Mouse (Mus musculus): Measurements from ENCODE around the gene Vps37b. TPM values are rescaled to one million over a fixed set of nuclear protein-coding genes. Genes with fewer than 3 reads are reported as not detected.
A peak's percentile ranks its signal among the peaks of the same experiment; 100 is the strongest.

The Vps37b gene
- total RNA-seq, 2 experiments from 2014 or later: 97.2 to 127 TPM

DNA sequence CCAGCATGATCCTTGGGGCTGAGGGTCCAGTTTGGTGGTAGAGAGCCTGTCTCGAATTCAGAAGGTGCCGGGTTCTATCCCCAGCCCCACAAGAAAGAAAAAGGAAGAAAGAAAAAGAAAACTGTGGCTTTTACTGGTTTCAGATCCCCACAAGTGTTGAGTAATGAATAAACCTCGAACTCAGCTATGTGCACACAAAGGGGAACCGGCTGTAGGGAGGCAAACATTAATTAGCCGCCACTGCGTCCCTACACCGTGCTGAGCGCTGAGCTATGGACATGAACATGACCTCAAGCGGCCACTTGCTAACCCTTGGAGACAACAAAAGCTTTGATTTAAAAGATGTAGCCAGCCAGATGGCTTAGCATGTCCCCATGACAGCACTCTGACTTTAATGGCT, 6.9 kb downstream of the Vps37b start:
- DNase-seq (ENCODE audit: low spot score in 2 of 2): no peak

DNA sequence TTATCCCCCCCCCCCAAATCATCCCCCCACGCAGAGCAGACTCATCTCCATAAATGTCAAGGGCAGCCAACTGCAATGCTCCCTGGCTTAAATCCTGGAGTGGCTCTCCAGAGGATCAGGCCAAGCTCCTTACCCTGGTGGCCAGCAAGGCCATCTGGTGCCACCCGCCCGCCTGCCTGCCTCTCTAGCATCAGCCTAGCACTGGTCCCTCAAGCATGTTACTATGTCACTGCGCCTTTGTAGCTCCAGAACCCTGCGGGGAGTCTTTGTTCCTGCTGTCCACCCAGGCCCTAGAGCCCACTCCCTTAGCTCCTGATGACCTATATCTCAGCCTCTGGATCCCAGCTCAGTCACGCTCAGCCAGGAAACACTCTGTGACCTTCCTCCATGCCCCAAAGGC, 7.4 kb downstream of the Vps37b start:
- peak in 1 of 2 experiments; percentile 62 for DNase-seq (ENCODE audit: low spot score in 2 of 2)

DNA sequence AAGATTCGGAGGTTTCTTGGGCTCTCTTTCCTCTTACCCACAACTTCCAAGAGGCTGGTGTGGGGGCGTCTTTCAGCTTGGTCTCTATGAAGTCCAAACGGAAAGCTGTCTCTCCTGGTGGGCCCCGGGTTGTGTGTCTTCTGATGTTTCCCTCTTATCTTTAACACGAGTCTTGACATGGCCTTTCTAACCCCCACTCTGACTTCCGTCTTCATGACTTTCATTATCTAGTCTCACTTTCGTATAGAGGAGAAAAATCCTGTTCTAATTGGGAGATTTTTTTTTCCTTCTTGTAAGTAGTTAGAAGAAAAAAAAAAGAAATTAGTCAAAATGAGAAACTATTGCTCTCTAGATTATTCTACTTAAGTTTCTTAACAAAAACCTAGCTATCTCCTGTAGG, 9.7 kb downstream of the Vps37b start:
- no peak for DNase-seq (ENCODE audit: low spot score in 2 of 2)

DNA sequence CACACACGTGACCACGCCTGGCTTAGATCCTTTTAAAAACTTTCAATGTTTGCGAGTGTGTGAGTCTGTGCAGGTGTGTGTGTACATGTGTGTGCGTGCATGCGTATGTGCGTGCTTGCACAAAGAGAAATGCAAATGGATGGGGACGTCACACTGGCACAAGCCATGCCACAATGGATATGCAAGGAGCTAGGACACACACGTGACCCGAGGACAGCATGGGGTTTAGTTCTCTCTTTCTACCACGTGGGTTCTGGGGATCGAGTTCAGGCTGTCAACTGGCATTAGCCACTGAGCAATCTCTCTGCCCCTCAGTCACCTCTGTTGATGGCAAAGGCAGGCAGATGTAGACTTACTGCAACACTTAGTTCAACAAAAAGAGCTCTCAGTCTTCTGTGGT, 10.4 kb downstream of the Vps37b start:
- DNase-seq (ENCODE audit: low spot score in 2 of 2): peak in 1 of 2 experiments; percentile 4

DNA sequence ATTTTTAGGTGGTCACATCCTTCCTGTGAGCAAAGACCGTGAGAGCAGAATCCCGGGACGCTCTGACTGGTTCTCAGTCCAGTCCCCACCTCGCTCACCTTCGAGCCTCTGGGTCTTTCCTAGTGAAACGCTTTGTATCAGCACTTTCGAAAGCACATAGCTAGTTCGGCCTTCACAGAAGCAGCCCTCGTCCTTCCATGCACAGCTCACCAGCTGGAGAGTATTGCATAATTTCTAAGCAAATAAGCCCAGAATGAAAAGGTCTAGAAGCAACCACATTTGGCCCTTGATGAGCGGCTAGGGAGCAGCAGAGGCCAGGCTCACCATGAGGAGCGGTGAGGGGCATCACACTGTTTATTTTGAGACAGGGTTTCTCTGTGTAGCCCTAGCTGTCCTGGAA, 10.9 kb downstream of the Vps37b start:
- peak in 1 of 2 experiments; percentile 42 for DNase-seq (ENCODE audit: low spot score in 2 of 2)

DNA sequence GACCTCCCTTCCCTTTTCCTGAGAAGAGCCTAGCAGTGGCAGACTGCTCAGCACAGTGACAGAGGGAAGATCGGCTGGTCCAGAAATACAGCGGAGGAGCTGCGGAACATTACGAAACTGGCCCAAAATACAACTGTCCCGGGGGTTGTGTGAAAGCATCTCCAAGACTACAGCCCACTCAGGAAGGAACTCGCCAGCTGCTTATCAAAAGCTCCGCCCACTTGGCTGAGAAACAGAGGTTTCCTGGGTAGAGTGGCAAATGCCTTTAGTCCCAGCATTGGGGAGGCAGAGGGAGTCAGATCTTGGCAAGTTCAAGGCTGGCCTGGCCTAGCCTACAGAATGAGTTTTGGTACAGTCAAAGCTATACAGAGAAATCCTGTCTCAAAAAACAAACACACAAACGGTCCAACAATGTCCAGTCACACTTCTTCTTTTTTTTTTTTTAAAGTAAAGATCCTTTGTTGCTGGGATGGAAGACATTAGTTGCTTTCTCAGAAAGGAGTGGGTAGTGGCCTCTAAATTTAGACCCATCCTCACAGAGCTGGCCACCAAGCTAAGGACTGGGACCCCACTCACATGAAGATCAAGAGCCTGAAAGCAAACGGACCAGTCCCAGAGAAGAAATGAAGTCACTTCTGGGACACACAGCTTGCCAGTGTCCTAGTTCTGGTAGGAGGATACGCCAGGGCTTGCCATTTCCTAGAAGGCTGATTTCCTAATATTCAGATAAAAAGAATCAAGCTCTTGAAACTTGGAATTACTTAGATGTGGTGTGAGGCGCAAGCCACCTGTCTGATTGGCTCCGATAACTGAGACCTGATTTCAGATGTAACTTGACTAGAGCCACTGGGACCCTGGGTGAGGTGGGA, 12.5 kb downstream of the Vps37b start:
- peak; percentile 64 to 72 for DNase-seq (ENCODE audit: low spot score in 2 of 2)

DNA sequence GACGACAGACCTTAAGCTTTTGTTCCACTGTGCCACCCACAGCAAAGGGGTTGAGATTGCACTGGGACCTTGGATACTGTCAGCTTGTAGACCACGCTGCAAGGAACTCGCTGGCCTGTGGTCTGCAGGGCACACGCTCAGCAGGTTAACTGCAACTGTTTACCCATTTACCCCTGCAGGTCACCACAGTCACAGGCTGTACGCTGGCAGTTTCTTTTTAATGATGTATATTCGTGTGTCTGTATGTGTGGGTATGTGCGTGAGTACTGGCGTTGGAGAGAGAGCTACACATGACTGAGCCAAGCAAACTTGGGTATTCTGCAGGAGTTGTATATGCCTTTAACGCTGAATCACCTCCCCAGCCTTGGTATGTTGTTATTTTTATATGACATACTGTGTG, 13.4 kb downstream of the Vps37b start:
- DNase-seq (ENCODE audit: low spot score in 2 of 2): no peak

DNA sequence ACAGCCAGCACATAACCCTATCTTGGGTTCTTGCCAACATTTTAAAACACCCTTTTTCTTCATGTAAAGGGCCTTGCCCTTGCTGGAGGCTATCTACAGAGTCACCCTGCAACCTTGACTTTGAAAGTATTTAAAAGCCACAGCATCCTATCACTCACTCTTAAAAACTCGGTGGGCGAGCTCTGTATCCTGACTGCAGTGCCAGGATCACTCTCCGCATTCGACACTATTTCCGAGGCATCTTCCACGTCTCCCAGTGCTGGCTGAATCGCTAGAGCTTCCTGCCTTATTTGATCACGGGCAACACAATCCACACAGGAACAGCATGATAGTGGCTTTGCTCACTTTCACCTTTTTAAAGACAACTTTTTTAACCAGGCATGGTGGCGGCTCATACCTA, 14.1 kb downstream of the Vps37b start:
- no peak for DNase-seq (ENCODE audit: low spot score in 2 of 2)

DNA sequence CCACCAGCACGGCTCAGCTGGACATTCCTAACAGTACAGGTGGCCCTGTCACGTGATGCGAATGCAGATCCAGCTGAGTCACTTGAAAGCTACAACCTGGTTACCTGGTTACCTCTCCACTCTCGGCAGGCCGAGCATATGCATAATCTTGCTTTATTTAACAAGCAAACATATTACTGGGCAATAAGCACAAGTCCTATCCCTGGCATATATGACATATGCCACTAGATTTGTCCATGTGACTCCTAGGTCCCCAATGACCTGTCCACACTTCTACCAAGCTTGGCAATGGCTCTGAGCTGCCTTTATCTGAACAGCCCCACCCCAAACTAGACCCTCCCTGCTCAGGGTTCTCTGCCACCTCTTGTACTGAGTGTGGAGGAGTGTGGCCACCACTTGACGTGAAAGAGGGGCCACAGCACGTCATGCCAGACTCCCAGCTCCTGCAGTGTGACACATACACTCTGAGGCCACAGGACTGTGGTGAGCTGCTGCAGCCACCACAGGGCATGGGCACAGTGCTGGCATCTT, 15.7 kb downstream of the Vps37b start:
- DNase-seq (ENCODE audit: low spot score in 2 of 2): no peak

DNA sequence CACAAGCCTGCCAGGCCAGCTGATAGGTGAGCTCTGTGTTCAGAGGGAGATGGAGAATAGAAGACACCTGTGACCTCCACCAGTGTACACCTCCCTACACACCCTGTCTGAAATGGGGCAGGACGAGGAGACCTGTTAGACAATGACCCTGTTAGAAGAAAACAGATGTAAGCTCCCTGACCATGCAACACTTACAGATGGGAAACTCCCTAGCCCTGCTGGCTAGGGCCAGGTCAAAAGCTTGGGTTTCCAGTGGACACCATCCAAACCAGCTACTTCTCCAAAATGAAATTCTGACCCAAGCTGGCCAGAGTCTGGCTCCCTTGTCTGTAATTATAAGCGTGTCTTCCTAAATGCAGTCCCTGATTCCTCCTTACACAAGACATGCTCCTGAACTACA, 16.3 kb downstream of the Vps37b start:
- DNase-seq (ENCODE audit: low spot score in 2 of 2): no peak

DNA sequence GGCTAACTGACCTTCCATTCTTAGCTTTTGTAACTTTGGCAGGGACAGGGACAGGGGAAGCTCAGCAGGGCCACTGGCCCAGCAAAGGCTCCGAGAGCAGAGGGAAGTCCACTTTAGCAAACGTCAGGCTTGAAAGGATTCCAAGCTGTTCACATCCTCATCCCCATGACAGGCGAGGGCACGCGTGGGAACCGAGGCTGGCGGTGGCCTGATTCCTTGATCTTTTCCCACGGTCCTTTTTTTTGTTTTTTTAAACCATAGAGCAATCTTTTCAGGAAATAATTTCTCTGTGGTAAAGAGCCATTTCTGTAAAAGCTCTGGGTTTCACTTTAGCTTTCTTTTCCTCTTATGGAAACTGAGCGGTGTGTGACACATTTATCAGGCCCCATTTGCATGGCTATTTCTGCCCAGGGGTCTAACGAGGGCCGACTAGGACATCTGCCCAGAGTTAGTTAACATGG, 17.2 kb downstream of the Vps37b start:
- no peak for DNase-seq (ENCODE audit: low spot score in 2 of 2)

DNA sequence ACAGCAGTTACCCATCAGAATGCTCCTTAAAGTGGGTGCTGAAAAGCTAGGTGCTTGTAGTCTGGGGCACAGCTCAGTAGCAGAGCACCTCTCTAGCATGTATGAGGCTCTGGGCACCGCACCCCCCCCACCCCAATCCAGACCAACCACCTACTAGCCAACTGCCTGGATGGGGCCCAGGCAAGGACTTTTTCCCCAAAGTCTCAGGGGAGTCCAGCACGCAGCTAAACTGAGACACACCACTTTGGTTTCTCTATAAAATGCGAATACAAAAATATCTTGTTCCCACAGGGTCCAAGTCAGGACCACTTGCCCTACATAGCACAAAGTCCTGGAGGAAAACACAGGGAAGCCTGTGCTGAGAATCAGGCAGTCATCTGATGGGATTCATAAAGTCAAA, 17.9 kb downstream of the Vps37b start:
- no peak for DNase-seq (ENCODE audit: low spot score in 2 of 2)

DNA sequence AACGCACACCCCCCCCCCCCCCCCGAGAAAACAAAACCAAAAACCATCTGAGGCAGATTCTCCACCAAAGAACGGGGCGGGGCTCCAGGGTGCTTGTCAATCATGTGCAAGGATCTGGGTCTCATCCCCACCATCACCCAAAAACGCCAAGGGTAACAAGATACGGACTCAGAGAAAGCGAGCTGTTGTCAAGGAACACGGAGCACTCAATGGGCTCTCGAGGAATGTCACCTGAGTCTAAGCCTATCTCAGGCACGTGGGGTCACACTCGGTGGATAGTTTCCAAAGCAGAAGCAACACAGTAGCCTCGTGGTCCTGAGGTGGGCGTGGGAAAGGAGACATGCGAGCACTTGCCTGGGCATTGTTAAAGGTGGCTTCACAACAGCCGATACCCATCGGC, 18.3 kb downstream of the Vps37b start:
- no peak for DNase-seq (ENCODE audit: low spot score in 2 of 2)

DNA sequence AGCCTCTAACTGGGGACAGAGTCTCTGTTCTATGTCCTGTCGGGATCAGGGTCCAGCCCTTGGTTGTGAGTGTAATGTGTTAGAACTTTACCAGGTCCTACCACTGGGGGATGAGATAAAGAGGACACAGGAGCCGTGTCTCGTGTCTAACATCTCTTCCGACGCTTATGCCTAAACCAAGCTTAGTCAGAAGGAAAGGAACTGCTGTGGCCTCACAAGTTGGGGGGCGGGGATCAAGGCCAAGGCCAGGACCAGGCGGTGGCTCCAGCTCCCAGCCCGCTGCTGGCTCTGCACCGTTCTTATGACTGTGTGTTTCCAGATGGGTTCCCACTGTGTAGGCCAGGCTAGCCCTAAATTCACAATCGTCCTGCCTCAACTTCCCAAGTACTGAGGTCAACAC, 19.2 kb downstream of the Vps37b start:
- no peak for DNase-seq (ENCODE audit: low spot score in 2 of 2)

DNA sequence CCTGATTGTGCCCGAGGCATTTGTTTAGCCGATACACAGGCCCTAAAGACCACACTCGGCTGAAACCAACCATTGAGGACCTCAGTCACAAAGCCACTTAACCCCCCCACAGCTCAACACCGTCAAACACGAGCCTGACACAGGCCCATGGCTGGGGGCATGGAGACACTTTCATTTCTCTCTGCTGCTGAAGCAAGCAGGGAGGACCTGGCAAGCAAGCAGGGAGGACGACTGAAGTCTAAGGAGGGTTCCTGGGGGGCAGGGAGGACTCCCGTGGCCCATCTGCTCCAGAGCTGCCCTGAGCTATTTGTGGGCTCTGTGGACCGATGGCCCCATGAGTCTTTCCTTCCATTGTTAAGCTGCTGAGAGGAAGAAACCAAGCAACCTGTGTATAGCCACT, 20.1 kb downstream of the Vps37b start:
- DNase-seq (ENCODE audit: low spot score in 2 of 2): no peak

DNA sequence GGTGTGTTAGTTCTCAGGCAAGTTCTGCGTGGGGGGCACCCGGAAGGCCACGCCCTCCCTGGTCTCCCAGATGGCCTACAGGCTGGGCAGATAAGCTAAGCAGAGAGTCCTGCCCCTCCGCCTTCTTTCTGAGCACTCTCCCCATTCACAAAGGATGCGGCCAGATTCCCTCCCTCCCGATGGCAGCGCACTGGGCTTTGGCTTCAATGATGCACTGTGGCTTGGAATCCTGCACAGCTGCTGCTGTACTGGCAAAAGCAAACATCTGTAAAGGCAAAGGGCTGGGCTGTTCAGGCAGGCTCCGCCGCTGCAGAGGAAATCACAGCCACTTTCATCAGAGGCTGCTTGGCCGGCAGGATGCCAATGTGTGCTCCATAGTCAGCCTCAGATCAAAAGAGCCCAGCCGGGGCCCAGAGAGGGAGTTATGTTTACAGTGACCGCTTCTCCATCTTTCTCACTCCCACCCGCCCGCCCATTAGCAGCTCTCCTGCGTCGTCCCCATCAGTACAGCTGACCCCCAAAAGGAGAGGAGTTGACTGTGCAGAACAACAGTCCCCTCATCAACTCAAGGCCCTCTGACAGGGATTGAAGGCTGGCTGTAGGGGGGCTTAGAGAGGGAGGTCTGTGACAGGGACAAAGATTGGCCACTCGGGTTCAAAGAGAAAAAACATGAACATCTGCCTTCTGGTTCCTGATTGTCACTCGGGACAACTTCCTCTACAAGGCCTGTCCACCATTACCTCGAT, 21.0 kb downstream of the Vps37b start:
- DNase-seq (ENCODE audit: low spot score in 2 of 2): peak in 1 of 2 experiments; percentile 62

DNA sequence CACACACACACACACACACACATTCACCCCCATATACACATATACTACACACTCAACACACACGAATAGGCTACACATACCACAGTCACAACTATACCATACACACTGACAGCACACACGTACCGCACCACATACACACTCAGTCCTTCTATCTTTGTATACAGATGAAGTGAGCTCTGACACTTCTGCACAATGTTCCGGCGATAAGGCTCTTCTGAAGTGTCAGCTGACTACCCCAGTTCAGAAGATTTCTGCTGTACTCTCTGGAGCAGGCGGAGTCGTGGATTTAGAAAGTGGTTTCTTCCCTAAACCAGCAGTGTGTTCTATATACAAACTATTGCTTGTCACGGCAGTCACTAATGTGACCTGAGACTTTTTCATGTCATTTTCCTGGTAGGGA, 22.0 kb downstream of the Vps37b start:
- DNase-seq (ENCODE audit: low spot score in 2 of 2): no peak

DNA sequence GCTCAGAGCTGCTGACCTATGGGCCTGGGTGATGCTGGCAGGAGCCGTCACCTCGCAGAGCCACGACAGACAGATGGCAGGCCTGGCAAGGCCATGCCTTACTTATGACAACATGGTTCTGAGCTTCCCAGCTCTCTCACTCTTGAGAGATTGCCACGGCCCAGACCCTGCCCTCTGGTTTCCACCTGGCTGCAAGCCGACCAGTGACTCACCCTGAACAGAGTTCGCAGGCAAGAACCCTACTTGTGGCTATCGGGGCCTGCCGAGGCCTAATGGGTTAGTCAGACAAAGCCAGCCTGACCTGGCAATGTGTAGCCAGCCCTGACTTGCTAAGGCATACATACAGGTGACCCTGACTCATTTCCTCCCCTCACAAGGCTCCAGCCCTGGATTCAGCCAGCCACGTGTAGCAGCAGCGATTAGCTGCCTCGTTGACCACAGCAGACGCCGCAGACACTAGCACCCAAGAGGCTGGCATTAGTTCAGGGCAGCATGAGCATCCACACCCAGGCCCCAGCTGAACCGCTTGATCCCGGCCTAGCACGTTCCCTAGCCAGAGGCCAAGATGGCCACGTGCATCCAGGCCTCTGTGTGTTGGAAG, 25.1 kb downstream of the Vps37b start:
- peak; percentile 74 to 86 for DNase-seq (ENCODE audit: low spot score in 2 of 2)

DNA sequence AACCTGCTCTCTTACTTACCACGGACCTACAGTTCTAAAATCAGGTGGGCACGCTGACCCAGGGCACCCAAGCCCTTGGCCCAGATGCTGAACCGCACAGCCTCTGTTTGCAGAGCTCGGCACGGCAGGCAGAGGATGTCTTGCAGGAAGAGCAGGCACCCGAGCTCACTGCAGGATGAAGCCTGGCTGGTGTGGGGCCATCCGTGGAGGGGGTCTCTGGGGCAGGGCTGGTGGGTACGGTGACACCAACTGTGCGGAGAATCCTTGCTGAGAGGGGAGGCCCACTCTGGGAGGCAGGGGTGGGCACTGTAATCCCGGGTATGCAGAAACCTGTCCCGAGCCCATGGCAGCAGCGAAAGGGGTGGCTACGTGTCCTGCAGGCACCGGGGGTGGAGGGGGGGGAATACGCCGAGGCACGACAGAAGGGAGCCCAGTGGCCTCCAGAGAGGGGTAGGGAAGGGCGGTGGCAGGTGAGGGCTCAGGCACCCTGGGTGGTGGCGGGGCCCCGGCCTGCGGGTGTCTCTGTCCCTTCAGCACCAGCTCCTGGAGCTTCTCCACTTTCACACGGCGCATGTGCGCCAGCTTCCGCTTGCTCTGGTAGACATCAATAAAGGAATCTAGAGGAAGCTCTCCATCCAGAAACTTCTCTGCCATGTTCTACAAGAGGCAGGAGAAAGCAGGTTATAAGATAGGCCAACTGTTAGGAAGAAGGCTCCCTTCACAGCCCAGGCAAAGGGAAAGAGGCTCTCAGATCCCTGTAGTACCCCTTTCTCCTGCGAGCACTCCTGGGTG, 25.8 kb downstream of the Vps37b start:
- no peak for DNase-seq (ENCODE audit: low spot score in 2 of 2)

DNA sequence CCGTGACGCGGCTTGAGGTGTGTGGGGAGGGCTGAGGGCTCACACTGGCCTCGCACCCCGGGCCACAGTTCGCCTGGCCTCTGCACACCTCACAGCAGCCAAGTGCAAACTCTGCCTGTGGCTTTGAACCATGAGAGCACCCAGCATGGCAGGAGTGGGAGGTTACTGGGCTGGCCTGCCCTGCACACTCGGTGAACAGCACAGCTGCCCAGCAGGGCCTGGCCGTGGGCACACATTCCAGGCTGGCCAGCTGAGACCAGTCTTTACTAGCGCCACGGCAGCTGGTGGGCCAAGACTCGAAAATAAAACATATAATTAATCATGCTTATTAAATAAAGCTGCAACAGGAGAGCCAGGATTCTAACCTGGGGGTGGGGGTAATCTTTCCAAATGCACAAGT, 26.5 kb downstream of the Vps37b start:
- no peak for DNase-seq (ENCODE audit: low spot score in 2 of 2)

DNA sequence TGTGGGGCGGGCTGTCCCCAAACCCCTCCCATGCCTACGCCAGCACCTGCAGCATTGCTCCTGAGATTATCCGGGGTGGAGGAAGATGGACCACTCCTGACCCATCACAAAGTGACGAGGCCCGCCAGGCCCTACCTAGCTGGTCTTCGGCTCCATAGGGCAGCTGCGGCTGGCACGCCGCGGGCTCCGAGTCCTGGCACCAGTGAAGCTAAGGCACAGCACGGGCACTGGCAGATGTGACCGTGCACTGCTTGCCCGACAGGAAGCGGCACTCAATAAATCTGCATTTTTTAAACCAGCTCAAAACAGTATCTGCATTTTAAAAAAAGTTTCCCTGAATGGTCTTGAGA, 26.9 kb downstream of the Vps37b start:
- no peak for DNase-seq (ENCODE audit: low spot score in 2 of 2)
